Mouse (Mus musculus) urinary bladder, postnatal 36 days (tissue): ENCODE measurements around the gene Cdc42bpg.
"Not testable (repeated sequence)": the region's sequence is repeated elsewhere in the genome, so short reads cannot be mapped to it uniquely, and the experiment has no call there.

ENCODE experiments used
- DNase-seq, 2 experiments: peaks; one replicate each; pipeline ENCODE4 v3.0.0; 2022; ENCODE audit warnings: low spot score in 2 of 2, mixed read lengths in 1 of 2

The Cdc42bpg gene

DNA sequence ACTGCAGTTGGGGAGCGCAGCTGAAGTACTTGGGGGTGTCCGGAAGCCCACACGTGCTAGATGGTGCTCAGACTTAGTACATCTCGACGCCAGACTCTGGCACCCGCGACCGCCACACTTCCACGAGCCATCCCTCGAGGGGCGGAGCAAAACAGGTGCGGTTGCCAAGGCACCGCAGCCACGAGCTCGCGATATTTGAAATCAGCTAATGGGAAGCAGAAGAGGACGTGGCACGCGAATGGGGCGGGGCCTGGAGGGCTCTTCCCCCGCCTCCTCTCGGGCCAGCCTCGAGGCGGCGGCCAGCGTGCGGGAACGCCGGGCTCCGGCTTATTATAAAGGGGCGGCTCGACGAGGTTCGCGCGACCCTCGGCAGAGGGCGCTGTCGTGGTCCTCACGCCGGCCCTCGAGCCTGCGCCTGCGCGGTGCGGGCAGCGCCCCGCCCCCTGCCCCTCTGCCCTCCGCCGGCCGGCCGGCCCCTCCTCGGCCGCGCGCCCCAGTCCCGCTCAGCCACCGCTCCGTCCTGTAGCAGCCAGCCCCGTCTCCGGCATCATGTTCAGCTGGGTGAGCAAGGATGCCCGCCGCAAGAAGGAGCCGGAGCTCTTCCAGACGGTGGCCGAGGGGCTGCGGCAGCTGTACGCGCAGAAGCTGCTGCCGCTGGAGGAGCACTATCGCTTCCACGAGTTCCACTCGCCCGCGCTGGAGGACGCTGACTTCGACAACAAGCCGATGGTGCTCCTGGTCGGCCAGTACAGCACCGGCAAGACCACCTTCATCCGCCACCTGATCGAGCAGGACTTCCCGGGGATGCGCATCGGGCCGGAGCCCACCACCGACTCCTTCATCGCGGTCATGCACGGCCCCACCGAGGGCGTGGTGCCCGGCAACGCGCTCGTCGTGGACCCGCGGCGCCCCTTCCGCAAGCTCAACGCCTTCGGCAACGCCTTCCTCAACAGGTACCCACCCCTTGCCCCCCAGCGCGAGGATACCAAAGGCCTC, 29.5 kb upstream of the Cdc42bpg start, which contains the start of gene Ehd1:
Ehd1 (plus strand) TSS at position 300 of the 996 bp plus-strand sequence.
- DNase-seq = peak; percentile 97 to 98

DNA sequence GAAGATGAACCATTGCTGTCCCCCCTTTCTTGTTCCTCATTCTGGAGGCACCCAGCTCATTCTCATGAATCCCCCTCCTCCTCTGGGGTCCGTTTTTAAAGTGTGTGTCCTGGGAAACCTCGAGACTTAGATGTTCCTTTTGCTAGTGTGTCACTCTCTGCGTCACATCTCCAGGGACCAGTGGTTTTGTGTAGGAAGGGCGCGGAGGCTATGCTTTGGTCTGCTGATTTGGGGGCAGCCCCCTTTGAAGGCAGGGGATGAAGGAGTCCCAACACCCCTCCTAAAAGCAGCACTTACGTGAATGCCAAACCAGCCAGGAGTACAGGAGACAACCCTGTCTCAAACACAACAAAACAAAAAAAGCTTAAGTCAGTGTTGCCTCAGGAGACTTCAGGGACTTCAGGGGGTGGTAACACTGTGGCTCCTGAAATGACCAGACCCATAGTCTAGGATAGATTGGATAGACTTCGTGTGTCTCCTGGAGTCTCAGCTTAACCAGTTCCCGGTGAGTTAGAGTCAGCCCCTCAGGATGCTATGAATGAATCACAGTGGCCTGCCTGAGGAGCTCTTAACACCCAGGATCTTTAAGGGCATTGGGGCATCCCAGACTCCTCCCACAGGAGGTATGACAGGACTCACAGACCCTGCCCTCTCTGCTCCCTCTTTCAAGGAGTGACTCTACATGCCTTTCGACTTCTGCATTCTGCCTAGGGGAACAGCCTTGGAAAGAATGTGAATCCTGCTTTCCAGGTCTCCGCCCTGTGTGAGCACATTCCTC, 28.4 kb upstream of the Cdc42bpg start:
- DNase-seq = peak; percentile 73 to 85

DNA sequence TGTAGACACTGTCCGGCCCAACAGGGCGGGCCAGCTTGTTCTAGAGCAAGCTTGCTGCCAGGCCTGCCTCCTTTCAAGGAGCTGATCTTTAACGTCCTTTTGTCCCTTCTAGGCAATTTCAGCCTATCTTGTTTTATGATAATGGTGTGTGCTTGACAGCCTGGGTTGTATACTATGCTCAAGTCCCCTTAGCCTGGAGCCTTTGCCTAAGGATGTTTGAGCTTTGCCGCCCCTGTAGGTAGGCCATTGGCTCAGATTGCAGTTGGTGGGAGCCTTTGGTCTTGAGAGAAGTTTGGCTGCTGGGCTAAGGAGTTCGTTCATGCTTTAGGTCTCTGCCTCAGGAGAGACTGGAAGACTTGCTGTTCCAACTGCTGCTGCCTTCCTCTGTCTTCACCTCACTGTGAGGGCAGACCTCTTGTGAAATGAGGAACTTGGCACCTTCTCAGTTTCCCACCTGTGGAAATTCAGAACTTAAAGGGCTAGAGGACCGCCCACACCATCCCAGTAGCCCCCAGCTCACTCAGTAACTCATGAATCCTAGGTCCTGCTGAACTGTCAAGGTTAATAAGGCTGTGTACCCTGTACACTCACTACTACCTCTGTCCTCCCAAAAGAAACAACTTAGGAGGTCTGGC, 27.7 kb upstream of the Cdc42bpg start:
- no peak for DNase-seq

DNA sequence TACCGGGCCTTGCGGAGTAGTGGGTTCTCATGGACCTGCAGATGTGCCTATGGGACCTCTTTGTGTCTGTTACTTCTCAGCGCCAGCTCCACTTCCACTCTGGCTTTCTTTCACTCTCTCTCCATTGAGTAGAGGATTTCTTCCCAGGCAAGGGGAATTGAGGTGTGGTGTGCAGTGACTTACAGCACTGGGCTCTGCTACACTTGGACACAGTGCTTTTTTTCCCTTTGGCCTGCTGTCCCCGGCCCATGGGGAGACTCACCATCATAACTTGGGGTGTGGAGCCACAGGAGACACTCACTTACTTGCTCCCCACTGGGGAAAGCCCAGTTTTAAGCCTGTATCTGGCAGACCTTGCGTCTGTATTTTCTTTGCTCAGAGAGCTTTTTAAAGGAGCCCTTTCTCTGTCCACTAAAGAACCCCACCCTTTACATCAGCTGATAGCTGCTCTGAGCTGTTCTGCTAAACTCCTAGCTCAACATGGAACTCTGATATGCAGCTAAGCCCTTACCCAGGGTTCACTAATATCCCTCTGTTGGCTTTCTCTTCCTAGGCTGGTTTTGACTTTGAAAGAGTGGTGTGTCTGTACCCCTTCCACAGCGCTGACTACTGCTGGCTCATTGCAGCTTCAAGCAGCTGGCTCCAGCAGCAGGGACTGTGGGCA, 26.6 kb upstream of the Cdc42bpg start:
- no peak for DNase-seq

DNA sequence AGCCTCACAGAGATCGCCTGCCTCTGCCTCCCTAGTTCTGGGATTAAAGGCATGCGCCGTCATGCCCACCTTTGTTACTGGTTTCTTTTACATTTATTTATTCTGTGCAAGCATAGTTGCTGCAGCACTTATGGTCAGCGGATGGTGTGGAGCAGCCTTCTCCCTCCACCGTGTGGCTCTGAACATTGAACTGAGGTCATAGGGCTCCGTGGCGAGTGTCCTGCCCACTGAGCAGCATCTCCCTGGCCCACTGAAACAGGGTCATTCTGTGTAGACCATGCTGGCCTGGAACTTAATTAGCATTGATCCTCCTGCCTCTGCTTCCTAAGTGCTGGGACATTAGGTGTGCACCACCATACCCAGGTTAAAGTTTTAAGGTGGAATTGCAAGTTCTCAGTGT, 25.7 kb upstream of the Cdc42bpg start:
- DNase-seq = no peak

DNA sequence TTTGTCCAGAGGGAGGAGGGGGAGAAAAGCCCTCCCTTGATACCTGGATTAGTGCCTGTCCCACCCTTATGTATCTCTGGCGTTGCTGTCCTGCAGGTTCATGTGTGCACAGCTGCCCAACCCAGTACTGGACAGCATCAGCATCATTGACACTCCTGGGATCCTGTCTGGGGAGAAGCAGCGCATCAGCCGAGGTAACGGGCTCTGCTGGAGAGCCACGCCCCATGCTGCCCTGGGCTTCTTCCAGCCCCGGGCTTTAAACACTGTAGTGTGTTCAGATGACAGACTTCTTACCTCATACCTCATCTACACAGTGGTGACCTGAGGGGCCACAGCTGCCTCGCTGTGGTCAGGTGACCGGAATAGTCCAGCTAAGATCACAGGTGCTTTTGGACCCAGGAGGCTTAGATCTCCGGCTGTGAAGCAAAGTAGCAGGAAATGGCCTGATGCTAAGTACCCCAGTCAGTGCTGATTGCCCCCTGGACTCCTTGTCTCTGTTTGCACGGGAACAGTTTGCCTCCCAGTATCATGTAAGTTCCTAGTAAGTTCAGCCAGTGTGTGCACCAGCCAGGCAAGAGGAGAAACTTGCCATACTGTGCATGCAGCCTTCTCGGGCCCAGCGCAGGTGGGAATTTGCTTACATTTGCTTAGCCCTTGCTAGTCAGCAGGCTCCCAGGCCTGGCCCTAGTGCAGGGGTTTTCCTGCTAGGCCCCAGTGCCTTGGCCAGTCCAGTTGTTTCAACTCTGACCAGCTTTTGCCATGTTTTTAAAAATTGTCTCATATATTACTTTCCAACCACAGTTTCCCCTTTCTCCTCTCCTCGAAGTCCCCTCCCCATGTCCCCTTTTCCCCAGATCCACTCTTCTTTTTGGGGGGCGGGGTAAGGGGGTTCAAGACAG, 24.9 kb upstream of the Cdc42bpg start:
- no peak for DNase-seq

DNA sequence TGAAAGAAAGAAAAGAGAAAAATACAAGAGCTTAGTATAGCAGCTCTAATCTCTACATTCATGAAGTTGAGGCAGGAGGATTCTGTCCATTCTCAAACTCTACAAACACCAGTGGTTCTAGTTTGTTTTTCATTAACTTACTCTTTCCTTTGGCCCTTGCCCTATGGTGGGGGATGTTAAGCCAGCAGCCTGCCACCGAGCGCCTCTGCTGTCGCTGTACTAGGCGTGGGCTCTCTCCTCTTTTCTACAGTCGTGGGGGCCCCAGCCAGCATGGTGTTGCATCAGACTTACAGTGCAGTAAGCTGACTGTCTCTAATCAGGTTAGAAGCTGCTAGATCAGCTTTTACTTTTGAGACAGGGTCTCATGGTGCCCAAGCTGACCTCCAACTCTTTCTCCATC, 23.3 kb upstream of the Cdc42bpg start:
- DNase-seq = no peak

DNA sequence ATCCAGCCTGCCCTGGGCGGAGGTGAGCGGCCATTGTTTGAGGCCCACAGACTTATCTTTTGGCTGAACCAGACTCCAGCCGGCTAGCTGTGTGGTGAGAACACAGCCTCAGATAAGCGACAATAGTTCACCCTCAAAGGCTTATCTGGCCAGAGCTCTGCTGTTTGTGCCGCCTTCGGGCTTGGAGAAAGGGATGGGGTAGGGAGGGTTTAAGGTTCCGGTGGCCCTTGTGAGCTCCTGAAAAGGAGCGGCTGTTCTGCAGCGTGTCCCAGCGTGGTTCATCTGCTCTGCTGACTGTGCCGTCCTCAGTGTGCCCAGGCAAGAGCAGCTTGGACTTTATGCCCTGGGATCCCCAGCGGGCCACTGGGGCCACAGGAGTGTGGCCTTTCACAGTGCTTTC, 21.8 kb upstream of the Cdc42bpg start:
- DNase-seq = no peak

DNA sequence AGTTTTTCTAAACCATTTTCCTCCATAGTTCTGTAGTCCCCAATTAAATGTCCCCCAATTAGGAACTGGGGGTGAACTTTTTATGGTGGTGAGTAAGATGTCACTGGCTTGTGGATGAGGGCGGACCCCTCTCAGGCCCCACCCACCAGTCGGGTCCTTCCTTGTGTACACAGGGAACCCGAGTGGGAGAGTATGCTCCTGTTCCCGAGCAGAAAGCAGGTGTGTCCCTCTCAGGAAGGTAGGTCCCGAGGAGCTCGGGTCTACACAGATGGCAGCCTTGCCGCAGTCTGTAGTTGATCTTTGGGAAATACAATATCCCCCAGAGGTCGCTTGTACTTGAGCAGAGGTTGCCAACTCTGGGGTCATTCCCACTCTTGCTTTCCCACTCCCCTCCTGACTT, 21.0 kb upstream of the Cdc42bpg start:
- DNase-seq = no peak

DNA sequence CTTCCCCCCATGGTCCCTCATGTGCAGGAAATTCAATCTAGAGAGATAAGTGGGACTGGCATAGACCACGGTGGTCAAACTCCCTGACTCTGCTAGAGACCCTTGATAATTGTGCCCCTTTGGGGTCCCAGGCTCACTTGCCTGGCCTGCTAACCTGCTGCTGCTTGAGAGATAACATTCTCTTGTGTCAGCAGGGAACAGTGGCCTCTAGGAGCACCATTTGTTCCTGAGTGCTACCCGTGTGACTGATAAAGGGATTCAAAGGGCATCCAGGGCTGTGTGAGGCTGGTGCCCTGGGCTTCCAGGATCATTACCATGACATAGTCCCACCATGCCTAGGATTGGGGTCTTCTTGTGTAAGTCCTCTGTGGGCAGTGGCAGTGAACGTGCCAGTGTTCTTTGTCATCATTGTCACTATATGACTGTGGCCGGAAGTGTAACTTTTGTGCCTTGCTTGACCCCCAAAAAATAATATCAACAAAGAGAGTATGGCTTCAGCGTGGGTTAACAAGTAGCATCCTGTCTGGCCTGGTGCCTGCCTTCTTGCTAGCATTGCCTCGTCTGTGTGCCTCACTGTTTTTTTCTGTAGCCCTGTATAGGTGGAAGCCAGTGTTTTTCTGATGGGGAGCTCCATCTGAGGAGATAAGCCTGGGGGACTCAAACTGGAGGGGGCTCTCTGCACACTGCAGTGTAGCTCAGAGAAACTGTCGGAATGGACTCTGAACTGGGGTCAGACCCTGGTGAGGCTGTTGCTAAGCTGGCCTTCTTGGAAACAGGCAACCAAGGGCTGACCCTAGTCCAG, 20.4 kb upstream of the Cdc42bpg start:
- no peak for DNase-seq

DNA sequence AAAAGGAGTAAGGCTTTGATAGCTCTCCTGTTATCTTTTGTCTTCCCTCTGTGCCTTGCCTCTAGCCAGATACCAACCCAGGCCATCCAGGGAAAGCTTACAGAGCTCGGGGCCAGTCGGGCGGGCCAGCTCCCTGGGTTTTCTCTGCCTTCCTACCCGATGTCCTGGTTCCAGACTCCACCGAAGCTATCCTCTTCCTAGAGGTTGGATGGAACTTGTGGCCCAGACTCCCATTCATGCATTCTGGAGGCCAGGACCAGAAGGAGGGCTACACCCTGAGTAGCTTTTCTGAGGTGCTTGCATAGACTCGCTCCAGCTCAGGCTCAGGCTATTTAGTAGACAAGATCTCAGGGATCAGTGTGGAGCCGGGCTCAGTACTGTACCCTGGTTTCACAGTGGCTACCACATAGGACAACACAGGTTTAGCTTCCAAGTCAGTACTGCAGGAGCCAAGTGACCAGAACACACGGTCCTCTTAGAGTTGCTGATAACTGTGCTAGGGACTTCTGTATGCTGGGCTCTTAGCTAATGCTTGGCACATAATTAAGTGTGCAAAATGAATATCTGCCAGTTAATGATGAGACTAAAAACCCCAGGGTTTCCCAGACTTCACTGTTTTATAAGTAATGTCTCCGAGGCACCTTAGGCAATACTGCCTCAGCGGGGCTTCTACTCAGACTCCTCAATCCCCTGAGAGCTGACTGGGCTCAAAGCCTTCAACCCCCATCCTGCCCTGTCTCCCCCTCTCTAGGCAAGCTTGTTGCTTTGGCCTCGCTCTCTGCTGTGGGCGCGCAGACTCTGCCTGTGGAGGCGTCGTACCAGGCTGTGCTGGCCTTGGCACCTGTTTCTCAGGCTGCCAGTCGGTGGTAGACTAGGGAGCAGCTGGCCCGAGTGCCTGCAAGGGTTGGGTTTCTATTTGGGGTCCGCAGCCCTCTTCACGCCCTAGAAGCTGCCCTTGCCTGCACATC, 19.5 kb upstream of the Cdc42bpg start:
- no peak for DNase-seq

DNA sequence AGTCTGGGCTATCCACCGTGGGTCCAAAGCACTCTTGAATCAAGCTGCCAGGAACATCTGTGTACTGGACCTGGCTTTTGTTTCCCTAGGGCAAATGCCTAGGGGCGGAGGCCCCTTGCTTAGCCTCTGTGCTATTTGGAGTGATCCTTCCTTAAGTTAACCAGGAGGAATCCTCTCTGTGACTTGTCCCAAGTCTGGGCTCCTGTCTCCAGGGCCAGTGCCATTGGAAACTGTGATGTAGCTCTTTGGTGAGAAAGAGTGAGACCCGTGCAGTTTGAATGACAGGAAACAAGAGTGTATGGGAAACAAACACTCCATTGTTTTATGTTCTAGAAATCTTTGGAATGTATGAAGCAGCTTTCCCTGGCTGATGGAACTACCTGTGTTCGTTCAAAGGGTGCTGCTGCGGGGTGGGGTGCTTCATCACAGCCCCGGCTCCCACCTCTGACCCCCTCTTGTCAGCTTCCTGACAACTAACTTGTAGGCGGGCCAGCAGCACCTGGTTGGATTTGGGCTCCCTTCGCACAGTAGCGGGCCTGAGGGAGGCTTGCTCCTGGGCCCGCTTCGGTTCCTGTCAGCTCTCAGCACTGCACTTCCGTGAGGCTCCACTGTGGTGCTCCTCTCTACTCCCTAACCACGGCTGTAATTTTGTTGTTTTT, 17.9 kb upstream of the Cdc42bpg start:
- DNase-seq = peak in 1 of 2 experiments; percentile 13

DNA sequence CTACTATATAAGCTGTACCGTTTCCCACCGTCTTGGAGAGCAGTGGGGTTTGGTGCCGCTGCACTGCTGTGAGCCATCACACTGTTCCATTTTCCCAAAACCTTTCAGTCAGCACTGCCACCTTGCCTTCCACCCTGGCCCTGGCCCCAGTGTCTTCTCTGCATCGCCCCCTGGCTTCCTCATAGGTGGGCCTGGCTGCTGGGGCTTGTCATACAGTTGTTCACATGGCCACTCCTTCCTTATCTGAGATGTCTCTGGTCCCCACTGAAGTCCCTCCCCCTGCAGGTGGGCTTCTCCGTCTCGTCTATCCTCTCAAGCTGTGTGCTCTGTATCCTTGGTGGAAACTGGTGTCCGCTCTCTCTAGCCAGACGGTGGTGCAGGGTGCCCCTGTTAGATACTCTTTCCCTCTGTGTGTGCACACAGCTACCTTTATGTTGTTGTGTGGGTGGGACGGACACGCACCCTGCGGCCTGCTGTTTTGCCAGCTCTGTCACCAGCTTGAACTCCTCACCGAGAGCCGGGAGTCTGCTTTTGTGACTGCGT, 16.5 kb upstream of the Cdc42bpg start:
- DNase-seq = no peak

DNA sequence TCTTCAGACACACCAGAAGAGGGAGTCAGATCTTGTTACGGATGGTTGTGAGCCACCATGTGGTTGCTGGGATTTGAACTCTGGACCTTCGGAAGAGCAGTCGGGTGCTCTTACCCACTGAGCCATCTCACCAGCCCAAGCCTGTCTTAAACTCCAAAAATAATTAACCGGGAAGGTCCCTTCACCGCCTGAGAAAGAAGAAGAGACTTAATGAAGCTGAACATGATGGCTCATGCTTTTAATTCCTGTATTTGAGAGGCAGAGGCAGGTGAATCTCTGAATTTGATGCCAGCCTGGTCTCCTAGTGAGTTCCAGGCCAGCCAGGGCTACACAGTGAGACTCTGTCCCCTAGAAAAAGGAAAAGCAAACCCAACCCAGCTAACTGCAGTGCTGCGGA, 15.5 kb upstream of the Cdc42bpg start:
- not testable (repeated sequence) for DNase-seq

DNA sequence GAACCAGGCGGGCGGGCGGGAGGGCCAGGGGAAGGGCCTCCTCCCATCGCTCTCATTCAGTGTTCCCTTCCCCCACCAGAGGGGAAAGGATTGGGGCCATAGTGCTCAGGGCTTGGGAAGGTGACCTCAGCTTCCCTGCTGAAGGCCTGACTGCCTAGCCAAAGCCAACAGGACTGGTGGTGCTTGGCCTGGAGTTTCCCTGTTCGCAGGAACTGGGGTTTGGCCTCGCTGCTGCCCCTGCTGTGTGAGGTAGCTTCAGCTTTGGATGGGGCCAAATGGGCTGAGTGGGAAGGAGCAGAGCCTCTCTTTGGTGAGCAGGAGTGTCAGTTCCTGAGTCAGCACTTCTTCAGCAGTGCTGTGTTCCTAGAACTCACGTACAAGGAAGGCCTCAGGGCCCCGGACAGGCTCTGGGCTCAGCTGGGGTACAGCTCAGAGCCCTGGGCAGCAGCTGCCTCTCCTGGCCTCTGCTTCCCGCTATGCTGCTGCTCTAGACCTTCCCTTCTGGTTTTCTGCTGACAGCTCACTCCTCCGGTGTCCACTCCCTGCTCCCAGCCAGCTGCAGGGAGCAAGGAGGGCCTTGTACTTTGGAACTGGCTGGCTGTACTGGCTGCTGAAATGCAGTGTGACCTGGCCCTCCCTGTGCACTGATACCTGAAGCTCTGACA, 15.0 kb upstream of the Cdc42bpg start:
- DNase-seq = no peak

DNA sequence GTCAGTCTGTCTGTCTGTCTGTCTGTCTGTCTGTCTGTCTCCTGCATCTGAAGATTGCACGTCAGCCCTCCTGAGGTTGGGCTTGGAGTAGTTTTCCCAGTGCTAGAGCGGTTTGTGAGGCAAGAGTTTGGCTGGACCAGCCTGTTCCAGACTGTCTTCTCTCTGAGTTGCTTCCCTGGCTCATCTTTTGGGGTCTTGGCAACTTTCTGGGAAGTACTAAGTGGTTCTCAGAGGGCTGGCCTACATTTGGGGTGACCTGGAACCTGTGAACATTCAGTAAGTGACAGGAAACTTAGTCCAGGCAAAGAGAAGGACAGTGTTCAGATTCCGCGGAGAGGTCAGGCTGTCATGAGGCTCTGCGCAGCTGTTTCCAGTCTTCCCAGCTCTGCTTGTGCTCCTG, 14.0 kb upstream of the Cdc42bpg start:
- no peak for DNase-seq

DNA sequence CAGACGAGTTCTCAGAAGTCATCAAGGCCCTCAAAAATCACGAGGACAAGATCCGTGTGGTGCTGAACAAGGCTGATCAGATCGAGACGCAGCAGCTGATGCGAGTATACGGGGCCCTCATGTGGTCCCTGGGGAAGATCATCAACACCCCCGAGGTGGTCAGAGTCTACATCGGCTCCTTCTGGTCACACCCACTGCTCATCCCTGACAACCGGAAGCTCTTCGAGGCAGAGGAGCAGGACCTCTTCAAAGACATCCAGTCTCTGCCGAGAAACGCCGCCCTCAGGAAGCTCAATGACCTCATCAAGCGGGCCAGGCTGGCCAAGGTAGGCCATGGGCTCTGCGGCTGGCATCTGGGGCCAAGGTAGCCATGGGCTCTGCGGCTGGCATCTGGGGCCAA, 12.0 kb upstream of the Cdc42bpg start:
- no peak for DNase-seq
